Mouse (Mus musculus) liver, embryonic 16.5 days (tissue): ENCODE measurements at regions not wholly inside any gene's neighbourhood (a gene's known extent, or its start where the extent isn't known, plus 50 kb on each side); places are given as distances from the start of the nearest gene placed in this dataset.

Source experiments
- ATAC-seq: fragments of 200-750 bp; cut with Nextera tagmentation; 2 replicates; pipeline ENCODE4 v1.8.0; 2017; ENCODE audit warnings: low read depth, mild to moderate bottlenecking, moderate number of reproducible peaks, moderate library complexity
- H3K27ac ChIP-seq: fragments of 300-500 bp; sonication (generic); 2 replicates; pipeline ENCODE4 v1.5.1; 2014; ENCODE audit warnings: mild to moderate bottlenecking, low read length
- H3K27me3 ChIP-seq: fragments of 300-500 bp; sonication (generic); 2 replicates; pipeline ENCODE4 v1.6.1; 2014; ENCODE audit warnings: low read depth, low read length, mixed read lengths; ENCODE audit not compliant: control insufficient read depth, insufficient read depth
- H3K36me3 ChIP-seq: fragments of 300-500 bp; sonication (generic); 2 replicates; pipeline ENCODE4 v1.6.1; 2014; ENCODE audit warnings: mild to moderate bottlenecking; ENCODE audit not compliant: control insufficient read depth, insufficient read depth
- H3K4me1 ChIP-seq: fragments of 300-500 bp; sonication (generic); 2 replicates; pipeline ENCODE4 v1.6.1; 2014; ENCODE audit warnings: low read depth, low read length, mixed read lengths; ENCODE audit not compliant: control insufficient read depth
- H3K4me2 ChIP-seq: fragments of 300-500 bp; sonication (generic); 2 replicates; pipeline ENCODE4 v1.6.1; 2014; ENCODE audit warnings: low read depth, low read length, mixed read lengths
- H3K4me3 ChIP-seq: fragments of 300-500 bp; sonication (generic); 2 replicates; pipeline ENCODE4 v1.5.1; 2014; ENCODE audit warnings: low read depth, mild to moderate bottlenecking, low read length
- H3K9ac ChIP-seq: fragments of 300-500 bp; sonication (generic); 2 replicates; pipeline ENCODE4 v1.6.1; 2014; ENCODE audit warnings: low read depth, low read length
- H3K9me3 ChIP-seq: fragments of 300-500 bp; sonication (generic); replicated peaks from 2 replicates; pipeline ENCODE4 v1.6.1; 2016; ENCODE audit warnings: low read length; ENCODE audit not compliant: control insufficient read depth
- WGBS: fragments of 180-500 bp; shearing (Covaris S2); extraction: QIAGEN DNeasy Blood & Tissue Kit; methylation state at CpG from one replicate; pipeline ENCODE4 v1.1.7; 2014; ENCODE audit not compliant: insufficient replicate concordance; 5-methylcytosine and 5-hydroxymethylcytosine counted together

GRCm38 (mm10) chr4:9027383-9027782 is 788.5 kb upstream of the Car8 start:
- Histone ChIP-seq H3K4me1 (peaks cover 3% of the 10 kb centered on the region; the same call in 1 of the 2 replicates), H3K4me3 (no peak overlapping the region), H3K36me3 (no peaks in the 10 kb centered on the region), H3K27ac (no peak overlapping the region), H3K4me2 (no peak overlapping the region), H3K9ac (no peak overlapping the region), H3K9me3 (no peaks in the 10 kb centered on the region), H3K27me3 (no peaks in the 10 kb centered on the region)
- WGBS = 14% methylated on average over 7 of the region's 7 CpGs
- ATAC-seq = 0 out of 2 replicates have a peak, but pooled peaks have one; percentile 37

- no peak overlapping the region for H3K4me2 ChIP-seq
- no peaks in the 10 kb centered on the region for H3K27me3 ChIP-seq
- H3K27ac ChIP-seq = no peak overlapping the region
- no peak overlapping the region for H3K9ac ChIP-seq
- no peak for ATAC-seq
- no peak overlapping the region for H3K4me3 ChIP-seq
- H3K4me1 ChIP-seq = peaks cover 3% of the 10 kb centered on the region; the same call in 1 of the 2 replicates
- 65% methylated on average over 16 of the region's 16 CpGs for WGBS
- no peaks in the 10 kb centered on the region for H3K9me3 ChIP-seq
- H3K36me3 ChIP-seq = no peaks in the 10 kb centered on the region
These were observed 788.0 kb upstream of the Car8 start for GRCm38 (mm10) chr4:9026841-9027240.

- Histone ChIP-seq H3K36me3 (no peaks in the 10 kb centered on the region), H3K4me3 (no peak overlapping the region), H3K27me3 (no peaks in the 10 kb centered on the region), H3K4me1 (peaks cover 3% of the 10 kb centered on the region; the same call in 1 of the 2 replicates), H3K27ac (no peak overlapping the region), H3K9ac (no peak overlapping the region), H3K4me2 (no peak overlapping the region), H3K9me3 (no peaks in the 10 kb centered on the region)
- no peak for ATAC-seq
- WGBS = 51% methylated on average over 8 of the region's 8 CpGs
These were observed 787.1 kb upstream of the Car8 start for GRCm38 (mm10) chr4:9025821-9026470.

- Histone ChIP-seq H3K4me2 (no peak overlapping the region), H3K9me3 (no peaks in the 10 kb centered on the region), H3K4me1 (peaks cover 3% of the 10 kb centered on the region; the same call in 1 of the 2 replicates), H3K9ac (no peak overlapping the region), H3K4me3 (no peak overlapping the region), H3K27ac (no peak overlapping the region), H3K27me3 (no peaks in the 10 kb centered on the region), H3K36me3 (no peaks in the 10 kb centered on the region)
- 62% methylated on average over 6 of the region's 6 CpGs for WGBS
- ATAC-seq = no peak
These were observed 785.5 kb upstream of the Car8 start for GRCm38 (mm10) chr4:9024216-9024925.

- no peak for ATAC-seq
- Histone ChIP-seq H3K4me3 (no peak overlapping the region), H3K4me1 (no peaks in the 10 kb centered on the region), H3K9ac (no peak overlapping the region), H3K27ac (no peak overlapping the region), H3K4me2 (no peak overlapping the region), H3K27me3 (no peaks in the 10 kb centered on the region), H3K9me3 (no peaks in the 10 kb centered on the region), H3K36me3 (no peaks in the 10 kb centered on the region)
- WGBS = 78% methylated on average over 22 of the region's 22 CpGs
These were observed 780.6 kb upstream of the Car8 start for GRCm38 (mm10) chr4:9019241-9020110.

- no peaks in the 10 kb centered on the region for H3K36me3 ChIP-seq
- H3K4me1 ChIP-seq = no peaks in the 10 kb centered on the region
- no peaks in the 10 kb centered on the region for H3K9me3 ChIP-seq
- no peak overlapping the region for H3K27ac ChIP-seq
- 71% methylated on average over 2 of the region's 2 CpGs for WGBS
- no peak overlapping the region for H3K4me3 ChIP-seq
- ATAC-seq = no peak
- no peaks in the 10 kb centered on the region for H3K27me3 ChIP-seq
- H3K9ac ChIP-seq = no peak overlapping the region
- H3K4me2 ChIP-seq = no peak overlapping the region
These were observed 779.4 kb upstream of the Car8 start for GRCm38 (mm10) chr4:9018236-9018635.

- Histone ChIP-seq H3K4me3 (no peak overlapping the region), H3K36me3 (no peaks in the 10 kb centered on the region), H3K27me3 (no peaks in the 10 kb centered on the region), H3K27ac (no peak overlapping the region), H3K9me3 (no peaks in the 10 kb centered on the region), H3K4me2 (no peak overlapping the region), H3K4me1 (no peaks in the 10 kb centered on the region), H3K9ac (no peak overlapping the region)
- 61% methylated on average over 9 of the region's 9 CpGs for WGBS
- no peak for ATAC-seq
These were observed 777.7 kb upstream of the Car8 start for GRCm38 (mm10) chr4:9016504-9017040.

- Histone ChIP-seq H3K36me3 (no peaks in the 10 kb centered on the region), H3K4me2 (no peak overlapping the region), H3K4me1 (no peaks in the 10 kb centered on the region), H3K9ac (no peak overlapping the region), H3K27me3 (no peaks in the 10 kb centered on the region), H3K9me3 (no peaks in the 10 kb centered on the region), H3K4me3 (no peak overlapping the region), H3K27ac (no peak overlapping the region)
- peak; percentile 54 for ATAC-seq
- WGBS = 18% methylated on average over 14 of the region's 14 CpGs
These were observed 777.0 kb upstream of the Car8 start for GRCm38 (mm10) chr4:9015528-9016503.
